Mouse (Mus musculus) Patski (cell line): ENCODE data around the gene Galnt14. TPM values are rescaled to one million over a fixed set of nuclear protein-coding genes. Genes with fewer than 3 reads are reported as not detected.

Source experiments
- ATAC-seq: fragments of 100-300 bp; one replicate; pipeline ENCODE4 v1.8.0; 2021
- CTCF ChIA-PET: fragments of 350-600 bp; sonication (Branson Sonifier 250); formaldehyde crosslinking; loops from one replicate; lab custom pipeline; 2022; ENCODE audit warnings: inconsistent platforms; lab: Charles Lee
- POLR2A ChIA-PET: fragments of 350-600 bp; sonication (Branson Sonifier 250); formaldehyde crosslinking; loops from one replicate; lab custom pipeline; 2022; ENCODE audit warnings: antibody characterized with exemption, inconsistent platforms; lab: Charles Lee
- DNase-seq: peaks from one replicate; pipeline ENCODE4 v3.0.0-alpha.2; 2011; ENCODE audit warnings: low read depth, low spot score
- H3K27me3 ChIP-seq: fragments of 371-371 bp; one replicate; pipeline ENCODE4 v1.5.1; 2021
- CTCF ChIP-seq: fragments of 100-300 bp; IDR thresholded peaks from one replicate; pipeline ENCODE4 v1.5.1; 2021
- in situ Hi-C: fragments of 300-500 bp; cut with MboI; formaldehyde crosslinking; loops from 3 replicates; pipeline ENCODE4 v1.11.1; 2018; ENCODE audit warnings: low pct_unique_long_range_greater_than_20kb, mixed read lengths
- polyA plus RNA-seq: library from polyadenylated mRNA; unstranded; gene quantifications from one replicate; pipeline ENCODE4 v1.2.3, GENCODE M21; 2021

Gene Galnt14
- polyA plus RNA-seq, 1 experiment from 2014 or later, result 18.7 TPM

GRCm38 (mm10) chr17:73548119-73548518 is 162.1 kb downstream of the Galnt14 start:
- no peak for TF ChIP-seq CTCF
- ATAC-seq (no peak), DNase-seq (no peak)
- in situ Hi-C loops, result no loop called here
- CTCF ChIA-PET, result no interaction called here
- POLR2A ChIA-PET, result no interaction called here
- H3K27me3 ChIP-seq, result no peaks in the 10 kb centered on the region

DNA sequence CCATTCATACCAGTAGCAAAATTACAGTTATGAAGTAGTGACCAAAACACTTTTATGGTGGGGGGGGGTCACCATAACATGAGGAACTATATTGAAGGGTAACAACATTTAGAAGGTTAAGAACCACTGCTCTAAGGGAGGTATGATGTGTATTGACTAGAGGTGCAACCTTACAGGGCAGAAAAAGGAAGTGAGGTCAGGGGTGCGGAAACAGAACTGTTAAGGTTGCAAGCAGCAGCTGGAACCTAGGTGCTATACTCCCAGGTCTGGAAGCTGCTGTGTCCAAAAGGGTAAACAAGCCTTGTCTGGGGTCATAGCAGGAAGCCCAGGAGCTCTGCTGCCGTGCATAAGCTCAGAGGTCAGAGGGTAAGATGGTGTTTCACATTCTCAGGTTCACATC is 162.8 kb downstream of the Galnt14 start:
- CTCF ChIA-PET, result no interaction called here
- POLR2A ChIA-PET, result no interaction called here
- DNase-seq (no peak), ATAC-seq (no peak)
- in situ Hi-C loops, result no loop called here
- no peak for TF ChIP-seq CTCF
- no peaks in the 10 kb centered on the region for H3K27me3 ChIP-seq

- TF ChIP-seq CTCF, result no peak
- no peak for ATAC-seq
- in situ Hi-C loops, result no loop called here
- no peaks in the 10 kb centered on the region for H3K27me3 ChIP-seq
- ChIA-PET CTCF (no interaction called here), POLR2A (no interaction called here)
- DNase-seq, result no peak
Measured at GRCm38 (mm10) chr17:73541911-73542310, 168.3 kb downstream of the Galnt14 start.

DNA sequence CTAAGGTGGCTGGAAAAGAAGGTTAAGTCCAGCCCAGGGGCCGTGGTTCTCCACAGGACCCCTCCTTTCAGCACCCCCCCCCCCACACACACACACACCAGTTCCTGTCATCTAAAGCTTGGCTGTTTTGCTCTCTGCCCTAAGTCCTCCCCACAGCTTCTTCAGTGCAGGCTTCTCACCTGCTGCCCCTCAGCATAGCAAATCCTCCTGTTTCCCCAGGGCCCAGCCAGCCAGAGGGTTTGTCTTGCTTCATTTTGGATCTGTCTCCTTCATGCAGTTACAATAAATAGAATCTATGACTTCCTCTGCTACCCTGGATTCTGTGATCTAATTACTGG is 169.1 kb downstream of the Galnt14 start:
- no peak for DNase-seq
- H3K27me3 ChIP-seq, result no peaks in the 10 kb centered on the region
- TF ChIP-seq CTCF, result no peak
- ChIA-PET POLR2A (no interaction called here), CTCF (no interaction called here)
- no peak for ATAC-seq
- in situ Hi-C loops, result no loop called here

GRCm38 (mm10) chr17:73540409-73541232 is 169.6 kb downstream of the Galnt14 start:
- in situ Hi-C loops, result no loop called here
- ATAC-seq (no peak), DNase-seq (no peak)
- no peak for TF ChIP-seq CTCF
- H3K27me3 ChIP-seq, result no peaks in the 10 kb centered on the region
- POLR2A ChIA-PET, result no interaction called here
- CTCF ChIA-PET, result no interaction called here

GRCm38 (mm10) chr17:73531896-73532295 is 178.4 kb downstream of the Galnt14 start:
- ChIA-PET POLR2A (no interaction called here), CTCF (no interaction called here)
- no peak for TF ChIP-seq CTCF
- no peak for DNase-seq
- in situ Hi-C loops, result no loop called here
- H3K27me3 ChIP-seq, result no peaks in the 10 kb centered on the region
- no peak for ATAC-seq

- ATAC-seq (no peak), DNase-seq (no peak)
- ChIA-PET POLR2A (no interaction called here), CTCF (no interaction called here)
- TF ChIP-seq CTCF, result no peak
- in situ Hi-C loops, result no loop called here
- H3K27me3 ChIP-seq, result no peaks in the 10 kb centered on the region
Measured at GRCm38 (mm10) chr17:73522169-73522568, 188.1 kb downstream of the Galnt14 start.

DNA sequence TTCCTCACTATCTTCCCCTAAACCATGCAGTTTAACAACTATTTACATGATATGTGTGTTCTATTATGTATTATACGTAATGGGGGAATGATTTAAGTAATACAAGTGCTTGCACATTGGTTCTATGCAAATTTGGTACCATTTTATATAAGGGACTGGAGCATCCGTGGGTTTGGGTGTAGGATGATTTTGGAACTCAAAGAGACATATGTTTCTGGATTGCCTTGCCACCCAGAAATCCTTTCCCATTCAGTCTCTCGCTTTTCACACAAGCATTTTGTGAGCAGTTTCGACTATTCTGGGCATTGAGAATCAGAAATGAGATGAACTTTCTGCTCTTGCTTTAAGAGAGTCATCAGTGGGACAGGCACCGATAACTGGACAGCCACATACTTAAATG is 190.9 kb downstream of the Galnt14 start:
- CTCF ChIA-PET, result no interaction called here
- POLR2A ChIA-PET, result no interaction called here
- in situ Hi-C loops, result no loop called here
- H3K27me3 ChIP-seq, result no peaks in the 10 kb centered on the region
- TF ChIP-seq CTCF, result no peak
- DNase-seq, result no peak
- no peak for ATAC-seq

DNA sequence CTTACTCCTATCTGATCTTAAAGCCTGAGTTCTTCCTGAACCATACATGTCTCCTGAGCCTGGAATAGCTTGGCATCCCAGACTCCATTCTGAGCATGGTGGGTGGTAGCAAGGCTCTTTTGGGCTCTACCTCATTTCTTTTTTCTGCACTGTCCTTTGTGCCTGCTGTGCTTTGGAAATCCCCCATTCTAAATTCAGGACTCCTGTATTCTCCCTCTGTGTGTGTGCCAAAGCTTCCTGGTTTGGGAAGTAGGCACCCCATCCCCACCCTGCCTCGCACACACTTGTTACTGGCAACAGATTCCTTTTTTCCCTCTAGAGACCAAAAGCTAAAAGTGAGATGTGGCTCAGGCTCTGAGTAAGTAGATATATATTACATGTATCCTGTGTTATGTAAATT is 191.9 kb downstream of the Galnt14 start:
- ATAC-seq, result no peak
- no peak for TF ChIP-seq CTCF
- no peaks in the 10 kb centered on the region for H3K27me3 ChIP-seq
- in situ Hi-C loops, result no loop called here
- ChIA-PET POLR2A (no interaction called here), CTCF (interaction anchor here (1.4 to 1.5 kb wide), 2 partner anchors 12 to 21 kb away, joined by 3 to 4 read pairs; no protein-coding TSS in a partner anchor)
- no peak for DNase-seq

GRCm38 (mm10) chr17:73515506-73515905 is 194.7 kb downstream of the Galnt14 start:
- ATAC-seq, result no peak
- ChIA-PET CTCF (interaction anchor here (0.8 to 1.1 kb wide), 2 partner anchors 11 to 209 kb away, joined by 3 read pairs; no protein-coding TSS in a partner anchor), POLR2A (no interaction called here)
- no peaks in the 10 kb centered on the region for H3K27me3 ChIP-seq
- no peak for TF ChIP-seq CTCF
- DNase-seq, result no peak
- in situ Hi-C loops, result no loop called here

DNA sequence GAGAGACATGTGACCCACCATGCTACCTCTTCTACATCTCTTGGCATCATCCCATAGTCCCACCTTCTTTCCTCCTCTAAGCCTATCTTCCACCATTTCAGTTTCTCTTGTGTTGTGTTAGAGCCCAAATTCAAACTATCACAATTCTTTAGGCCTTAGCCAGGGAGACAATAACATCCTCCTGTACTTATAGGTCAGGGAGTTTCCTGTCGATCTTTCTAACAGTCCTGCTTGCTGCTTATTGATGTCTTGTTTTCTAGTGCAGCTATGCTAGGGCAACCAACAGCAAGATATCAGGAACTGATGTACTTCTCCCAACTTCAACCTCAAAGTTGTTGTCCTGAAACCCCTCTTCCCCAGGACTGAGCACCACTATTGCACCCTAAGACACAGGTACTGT is 195.4 kb downstream of the Galnt14 start:
- no peak for ATAC-seq
- no peak for TF ChIP-seq CTCF
- in situ Hi-C loops, result no loop called here
- no peaks in the 10 kb centered on the region for H3K27me3 ChIP-seq
- ChIA-PET POLR2A (no interaction called here), CTCF (no interaction called here)
- no peak for DNase-seq

GRCm38 (mm10) chr17:73514258-73514657 is 196.0 kb downstream of the Galnt14 start:
- POLR2A ChIA-PET, result no interaction called here
- H3K27me3 ChIP-seq, result no peaks in the 10 kb centered on the region
- in situ Hi-C loops, result no loop called here
- CTCF ChIA-PET, result interaction anchor here (0.8 kb wide), 1 partner anchor 77 kb away, joined by 3 read pairs; no protein-coding TSS in a partner anchor
- TF ChIP-seq CTCF, result no peak
- no peak for ATAC-seq
- DNase-seq, result no peak
